Mouse (Mus musculus) ES-E14 (cell line): ENCODE measurements at regions not wholly inside any gene's neighbourhood (a gene's known extent, or its start where the extent isn't known, plus 50 kb on each side); places are given as distances from the start of the nearest gene placed in this dataset.
"Not testable (repeated sequence)": the region's sequence is repeated elsewhere in the genome, so short reads cannot be mapped to it uniquely, and the experiment has no call there.

Experiments used
- CHD2 ChIP-seq: IDR thresholded peaks from 2 replicates; pipeline ENCODE4 v1.6.1; 2014; ENCODE audit warnings: mild to moderate bottlenecking, low read depth, low read length, inconsistent platforms
- HCFC1 ChIP-seq: IDR thresholded peaks from 2 replicates; pipeline ENCODE4 v1.6.1; 2012; ENCODE audit warnings: low read length, inconsistent platforms, borderline replicate concordance; ENCODE audit not compliant: insufficient read depth
- MAFK ChIP-seq: IDR thresholded peaks from 2 replicates; pipeline ENCODE4 v1.6.1; 2014; ENCODE audit warnings: mild to moderate bottlenecking, low read depth, low read length, inconsistent platforms; ENCODE audit not compliant: insufficient read depth
- ZC3H11A ChIP-seq: IDR thresholded peaks from 2 replicates; pipeline ENCODE4 v1.6.1; 2012; ENCODE audit warnings: low read depth, mild to moderate bottlenecking, inconsistent platforms, low read length, borderline replicate concordance

DNA sequence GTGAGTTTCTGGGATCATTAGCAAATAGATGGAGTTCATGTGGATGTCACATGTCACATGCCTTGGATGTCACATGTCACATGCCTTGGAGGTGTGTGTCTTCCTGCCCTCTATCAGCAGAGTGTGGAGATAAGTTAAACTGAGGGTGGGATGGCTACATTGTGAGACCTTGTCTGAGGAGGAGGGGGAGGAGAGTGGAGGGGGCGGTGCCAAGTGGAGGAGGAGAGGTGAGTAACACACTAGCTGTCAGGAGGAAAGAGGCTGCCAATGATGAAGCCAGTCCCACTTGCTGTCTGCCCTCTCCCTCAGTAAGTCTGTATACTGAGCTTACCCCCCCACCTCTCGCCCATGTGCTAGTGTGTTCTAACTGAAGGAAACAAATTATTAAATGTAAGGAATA is 81.5 kb upstream of the Dynlt1c start:
- not testable (repeated sequence) for TF ChIP-seq MAFK, HCFC1, CHD2, ZC3H11A
